Mouse (Mus musculus) bone marrow macrophage, adult 2 months (primary cell): ENCODE measurements around the gene Adap2.

ENCODE experiments used
- CTCF ChIP-seq: IDR thresholded peaks from 2 replicates; pipeline ENCODE4 v1.5.1; 2012; ENCODE audit warnings: low read depth, mild to moderate bottlenecking, low read length, moderate library complexity
- POLR2A ChIP-seq: IDR thresholded peaks from 2 replicates; pipeline ENCODE4 v1.6.1; 2012; ENCODE audit warnings: mild to moderate bottlenecking, low read depth, low read length, borderline replicate concordance

GRCm38 (mm10) chr11:80136786-80137185, 17.1 kb upstream of the Adap2 start:
- no peak for TF ChIP-seq CTCF
- no peak for TF ChIP-seq POLR2A
